Mouse (Mus musculus): ENCODE results near the gene Pdzd2.
A peak's percentile ranks its signal among the peaks of the same experiment; 100 is the strongest.

Gene Pdzd2

GRCm38 (mm10) chr15:12468625-12469024 is 271.1 kb downstream of the Pdzd2 start:
- DNase-seq: no peak

GRCm38 (mm10) chr15:12465748-12466147 is 274.0 kb downstream of the Pdzd2 start:
- DNase-seq: no peak

GRCm38 (mm10) chr15:12456808-12457207 is 282.9 kb downstream of the Pdzd2 start:
- DNase-seq: no peak

DNA sequence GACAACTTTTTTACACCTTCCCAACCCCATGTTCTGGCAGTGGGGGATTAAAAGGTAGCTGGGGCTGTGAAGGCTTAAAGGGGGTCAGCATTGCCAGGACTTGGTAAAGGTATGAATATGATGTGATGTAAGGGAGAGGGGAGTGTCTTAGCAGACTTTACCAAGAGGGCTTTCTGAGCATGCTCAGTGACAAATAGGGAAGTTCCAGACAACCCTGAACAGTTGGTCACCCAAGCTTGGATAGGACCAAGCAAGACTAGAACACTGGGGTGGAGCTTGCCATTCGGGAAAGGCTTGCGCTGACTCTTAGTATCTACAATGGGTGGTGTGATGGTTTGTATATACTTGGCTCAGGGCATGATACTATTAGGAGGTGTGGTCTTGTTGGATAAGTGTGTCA is 286.4 kb downstream of the Pdzd2 start:
- DNase-seq: no peak

DNA sequence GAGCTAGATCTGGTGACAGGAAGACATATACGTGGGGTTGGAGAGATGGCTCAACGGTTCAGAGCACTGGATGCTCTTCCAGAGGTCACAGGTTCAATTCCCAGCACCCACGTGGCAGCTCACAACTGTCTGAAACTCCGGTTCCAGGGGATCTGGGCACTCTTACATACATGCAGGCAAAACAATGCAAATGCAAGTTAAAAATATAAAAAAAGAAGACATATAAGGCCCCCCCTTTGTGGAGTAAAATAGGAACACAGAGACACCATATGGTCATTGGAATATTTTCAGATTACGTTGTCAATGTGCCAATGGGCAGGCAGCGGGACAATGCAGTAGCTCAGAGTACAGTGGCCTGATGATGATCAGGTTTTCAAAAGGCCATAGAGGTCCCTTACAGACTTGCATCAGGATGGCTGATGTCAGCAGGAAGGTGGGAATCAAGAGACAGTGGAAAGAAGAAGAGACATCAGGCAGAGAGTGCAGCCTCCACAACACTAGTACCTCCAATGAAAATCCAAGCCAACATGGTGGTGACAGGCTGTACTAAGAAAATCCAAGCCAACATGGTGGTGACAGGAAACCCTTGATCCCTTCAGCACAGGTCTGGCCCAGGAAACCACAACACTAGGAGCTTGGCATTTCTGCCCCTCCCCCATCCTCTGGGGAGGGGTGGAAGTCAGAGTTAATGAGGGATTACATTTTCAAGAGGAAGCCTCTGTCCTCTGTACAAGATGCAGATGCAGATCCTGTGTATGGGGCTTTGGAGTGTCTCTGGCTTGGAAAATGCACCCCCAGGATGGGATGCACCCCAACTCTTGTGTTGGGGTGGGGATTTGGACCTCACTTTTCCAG is 287.4 kb downstream of the Pdzd2 start:
- no peak for DNase-seq

GRCm38 (mm10) chr15:12451448-12451847 is 288.3 kb downstream of the Pdzd2 start:
- no peak for DNase-seq

- no peak for DNase-seq
Observed at GRCm38 (mm10) chr15:12450790-12451189, 288.9 kb downstream of the Pdzd2 start.

GRCm38 (mm10) chr15:12449321-12449720 is 290.4 kb downstream of the Pdzd2 start:
- no peak for DNase-seq

GRCm38 (mm10) chr15:12447021-12447434 is 292.7 kb downstream of the Pdzd2 start:
- DNase-seq: peak; percentile 92

DNA sequence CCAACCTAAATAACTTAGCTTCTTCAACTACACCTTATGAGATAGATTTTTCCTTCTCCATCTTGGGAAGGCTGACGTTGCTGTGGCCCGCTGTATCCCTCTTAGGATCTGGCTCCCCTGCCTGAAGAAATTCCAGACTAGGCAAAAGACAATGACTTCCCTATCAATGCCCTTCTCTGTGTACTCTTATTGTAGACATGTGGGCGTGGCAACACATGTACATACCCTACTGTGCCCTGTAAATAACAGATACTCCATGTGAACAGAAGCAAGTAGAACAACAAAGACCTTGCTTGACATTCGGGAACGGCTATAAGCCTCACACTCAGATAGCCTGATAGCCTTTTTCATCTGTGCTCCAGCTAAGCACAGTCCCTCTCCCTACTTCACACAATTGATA is 295.2 kb downstream of the Pdzd2 start:
- no peak for DNase-seq

GRCm38 (mm10) chr15:12439351-12439751 is 300.4 kb downstream of the Pdzd2 start:
- no peak for DNase-seq

DNA sequence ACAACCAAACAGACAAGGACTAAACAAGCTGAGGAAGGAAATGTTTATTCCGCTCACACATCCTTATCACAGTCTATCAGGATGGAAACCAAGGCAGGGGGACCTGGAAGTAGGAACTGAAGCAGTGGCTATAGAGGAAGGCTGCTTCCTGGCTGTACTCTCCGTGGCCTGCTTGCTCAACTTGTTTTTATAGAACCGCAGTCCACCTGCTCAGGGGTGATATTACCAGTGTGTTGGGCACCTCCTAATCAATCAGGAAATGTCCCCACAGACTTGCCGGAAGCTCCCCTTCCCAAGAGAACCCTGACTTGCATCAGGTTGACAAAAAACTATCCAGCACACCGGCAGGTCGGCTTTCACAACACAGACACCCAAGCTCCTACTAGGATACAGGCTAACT is 301.0 kb downstream of the Pdzd2 start:
- DNase-seq: no peak

DNA sequence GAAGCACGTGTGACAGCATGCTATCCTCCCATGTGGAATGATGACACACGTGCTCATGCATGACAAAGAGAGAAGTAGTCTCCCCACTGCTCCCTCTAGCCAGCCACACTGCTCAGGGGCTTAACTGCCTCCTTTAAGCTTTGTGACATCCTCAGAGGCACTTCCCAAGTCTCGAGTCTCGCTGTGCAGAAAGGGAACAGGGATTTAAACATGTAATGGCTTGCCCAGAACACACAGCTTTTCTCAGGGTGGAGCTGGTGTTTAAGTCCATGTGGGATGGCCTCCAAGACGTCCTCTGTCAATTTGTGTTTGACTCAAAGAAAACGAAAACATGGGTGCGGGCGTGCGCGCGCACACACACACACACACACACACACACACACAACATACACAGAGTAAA is 301.6 kb downstream of the Pdzd2 start:
- no peak for DNase-seq

DNA sequence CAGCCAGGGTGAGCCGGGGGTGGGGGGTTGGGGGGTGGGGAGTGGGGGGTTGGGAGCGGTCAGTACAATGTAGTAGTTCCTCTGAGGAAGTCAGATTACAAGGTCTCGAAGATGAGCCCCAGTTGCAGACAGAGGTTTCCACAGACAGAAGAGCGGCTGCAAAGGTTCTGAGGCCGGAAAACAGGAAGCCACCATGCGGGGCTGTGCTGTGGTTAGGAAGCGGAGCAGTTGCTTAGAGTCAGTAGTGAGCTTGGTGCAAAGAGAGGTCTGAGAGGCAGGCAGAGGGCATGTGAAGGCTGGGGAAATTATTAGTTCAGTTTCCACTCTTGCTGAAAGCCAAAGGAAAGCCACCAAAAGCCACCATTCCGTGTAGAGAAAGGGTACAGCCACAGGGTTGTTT is 303.8 kb downstream of the Pdzd2 start:
- DNase-seq: no peak

DNA sequence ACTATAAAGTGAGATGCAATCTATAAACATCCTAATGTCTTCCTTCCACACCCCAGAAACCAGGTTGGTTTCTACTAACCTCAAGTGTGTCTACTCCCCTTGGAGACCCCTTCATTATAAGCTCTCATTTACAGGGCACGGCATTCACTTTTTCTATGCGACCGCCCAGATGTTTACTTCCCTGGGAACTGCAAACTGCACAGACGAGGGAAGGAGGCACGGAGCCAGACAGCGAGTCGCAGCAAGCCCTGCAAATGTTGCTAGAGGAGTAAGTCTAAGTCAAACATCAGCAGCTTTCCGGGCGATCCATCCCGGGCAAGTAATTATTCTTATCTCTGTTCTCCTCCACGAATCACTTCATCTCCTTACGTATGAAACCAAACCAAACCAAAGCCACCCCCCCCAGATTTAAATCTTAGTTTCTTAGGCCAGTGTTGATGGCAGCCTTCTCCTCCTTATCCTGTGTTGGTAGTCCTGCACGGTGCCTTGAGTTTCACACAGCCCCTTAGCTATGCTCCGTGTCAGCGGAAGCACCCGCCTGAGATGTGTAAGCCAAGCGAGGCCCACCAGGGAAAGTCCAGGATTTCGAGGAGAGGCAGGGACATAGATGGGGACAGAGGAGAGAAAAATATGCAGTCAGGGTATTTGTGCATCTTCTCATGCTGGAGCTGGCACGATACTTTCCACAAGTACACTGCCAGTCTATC is 305.7 kb downstream of the Pdzd2 start:
- DNase-seq: no peak

DNA sequence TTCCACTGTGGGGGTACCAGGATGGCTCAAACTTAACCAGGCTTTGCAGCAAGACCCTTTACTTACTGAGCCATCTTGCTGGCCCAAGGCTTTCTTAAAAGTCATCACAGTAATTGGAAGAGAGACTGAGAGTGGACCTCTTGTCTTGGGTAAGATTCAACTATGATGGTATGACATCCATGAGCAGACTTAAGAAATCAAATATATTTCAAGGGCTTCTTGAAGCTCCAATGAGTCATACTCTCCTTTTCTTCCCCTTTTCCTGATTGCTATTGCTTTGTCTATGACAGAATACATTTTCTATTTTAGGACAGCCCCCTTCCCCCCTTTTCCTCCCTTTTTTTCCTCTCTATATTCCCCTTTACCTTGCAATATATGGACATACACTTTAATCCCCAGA is 306.8 kb downstream of the Pdzd2 start:
- DNase-seq: no peak

- no peak for DNase-seq
Observed at GRCm38 (mm10) chr15:12432320-12432719, 307.4 kb downstream of the Pdzd2 start.

- DNase-seq: no peak
Observed at GRCm38 (mm10) chr15:12431684-12432083, 308.0 kb downstream of the Pdzd2 start.

DNA sequence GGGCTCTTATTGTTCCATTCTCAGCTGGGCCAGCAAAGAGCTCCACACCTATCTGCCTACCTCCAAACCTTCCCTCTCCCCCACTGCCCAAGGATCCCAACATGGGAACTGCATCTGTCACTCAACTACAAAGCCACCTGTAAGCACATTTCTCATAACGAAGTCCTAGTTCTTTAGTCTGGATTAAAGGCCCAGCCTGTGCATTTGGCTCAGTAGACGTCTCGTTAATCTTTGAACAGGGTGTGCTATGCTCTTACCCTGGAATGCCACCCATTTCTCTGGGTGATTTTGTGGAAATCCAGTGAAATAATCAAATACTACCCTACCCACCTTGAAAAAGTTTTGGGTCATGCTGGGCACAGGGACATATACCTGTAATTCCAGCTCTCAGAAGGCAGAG is 308.5 kb downstream of the Pdzd2 start:
- no peak for DNase-seq

DNA sequence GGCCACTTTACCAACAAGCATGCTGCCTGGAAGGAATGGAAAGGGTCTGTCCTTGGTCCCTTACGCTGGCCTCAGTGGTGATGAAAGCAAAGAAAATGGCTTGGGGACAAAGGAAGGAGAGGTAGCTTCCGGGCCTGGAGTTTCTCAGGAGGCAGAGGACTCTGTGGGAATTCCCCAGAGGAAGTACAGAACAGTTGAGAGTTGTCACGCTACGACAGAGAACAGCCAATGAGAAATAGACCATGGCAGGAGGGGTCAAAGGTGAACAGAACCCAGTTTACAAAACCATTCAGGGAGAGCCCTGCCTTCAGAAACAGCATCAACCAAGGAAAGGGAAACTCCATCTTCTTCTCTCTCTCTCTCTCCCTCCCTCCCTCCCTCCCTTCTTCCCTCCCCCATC is 309.1 kb downstream of the Pdzd2 start:
- DNase-seq: no peak

- DNase-seq: no peak
Observed at GRCm38 (mm10) chr15:12429572-12430431, 309.9 kb downstream of the Pdzd2 start.

DNA sequence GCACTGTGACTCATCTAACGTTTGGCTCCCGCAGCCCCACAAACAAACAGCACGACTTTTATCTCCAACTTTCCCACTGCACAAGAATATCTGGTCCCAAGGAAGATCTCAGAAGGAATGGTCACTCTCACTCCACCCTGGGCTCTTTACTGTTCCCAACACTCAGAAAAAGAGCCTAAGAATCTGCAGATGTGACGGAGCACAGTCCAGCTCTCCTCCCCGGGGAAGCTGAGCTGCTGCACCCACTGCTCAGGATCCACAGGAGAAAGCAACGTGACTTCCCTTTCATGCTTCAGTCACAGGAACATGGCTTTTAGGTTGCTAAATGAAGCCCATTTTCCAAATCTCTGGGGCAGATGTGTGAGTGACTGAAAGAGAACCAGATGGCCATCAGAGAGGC is 311.9 kb downstream of the Pdzd2 start:
- no peak for DNase-seq

- no peak for DNase-seq
Observed at GRCm38 (mm10) chr15:12426342-12426741, 313.4 kb downstream of the Pdzd2 start.

All from layer of hippocampus, adult 9-11 months (tissue).